Mouse (Mus musculus): ENCODE measurements around the gene Cnrip1. TPM values are rescaled to one million over a fixed set of nuclear protein-coding genes. Genes with fewer than 3 reads are reported as not detected.
"Not testable (repeated sequence)": the region's sequence is repeated elsewhere in the genome, so short reads cannot be mapped to it uniquely, and the experiment has no call there.

The Cnrip1 gene
- polyA plus RNA-seq, 1 experiment = 4.4 TPM

GRCm38 (mm10) chr11:17008498-17008941, 42.9 kb upstream of the Cnrip1 start:
- no peak for DNase-seq
- no peaks in the 10 kb centered on the region for H3K36me3 ChIP-seq (ENCODE audit: control insufficient read depth, insufficient read depth, low read length)
- TF ChIP-seq POLR2A (IDR thresholded peaks at IDR 0.05; ENCODE audit: control insufficient read depth, extremely low read depth, insufficient read depth, low read length, poor library complexity) = no peak
- TF ChIP-seq CTCF (IDR thresholded peaks at IDR 0.05; ENCODE audit: borderline replicate concordance, control insufficient read depth, extremely low read depth, insufficient read depth, low read length, poor library complexity) = no peak
- H3K27me3 ChIP-seq (ENCODE audit: control insufficient read depth, insufficient read depth, low read length) = no peaks in the 10 kb centered on the region; the same call in 1 of the 2 replicates
- H3K27ac ChIP-seq (ENCODE audit: control insufficient read depth, insufficient read depth, low read length) = no peak overlapping the region
- H3K4me1 ChIP-seq (replicated peaks; ENCODE audit: control insufficient read depth, insufficient read depth, low read length) = no peaks in the 10 kb centered on the region
- 12% methylated on average over 7 of the region's 7 CpGs for WGBS
- no peak overlapping the region for H3K4me3 ChIP-seq (ENCODE audit: control insufficient read depth, insufficient read depth, low read length)

- no peak overlapping the region for H3K27ac ChIP-seq (ENCODE audit: control insufficient read depth, insufficient read depth, low read length)
- no peak overlapping the region for H3K4me3 ChIP-seq (ENCODE audit: control insufficient read depth, insufficient read depth, low read length)
- no peak for TF ChIP-seq CTCF (IDR thresholded peaks at IDR 0.05; ENCODE audit: borderline replicate concordance, control insufficient read depth, extremely low read depth, insufficient read depth, low read length, poor library complexity)
- no peak for TF ChIP-seq POLR2A (IDR thresholded peaks at IDR 0.05; ENCODE audit: control insufficient read depth, extremely low read depth, insufficient read depth, low read length, poor library complexity)
- no peak for DNase-seq
- no peaks in the 10 kb centered on the region for H3K36me3 ChIP-seq (ENCODE audit: control insufficient read depth, insufficient read depth, low read length)
- no peaks in the 10 kb centered on the region; the same call in 1 of the 2 replicates for H3K27me3 ChIP-seq (ENCODE audit: control insufficient read depth, insufficient read depth, low read length)
- H3K4me1 ChIP-seq (replicated peaks; ENCODE audit: control insufficient read depth, insufficient read depth, low read length) = no peaks in the 10 kb centered on the region
These were observed 38.4 kb upstream of the Cnrip1 start for GRCm38 (mm10) chr11:17012948-17013347.

DNA sequence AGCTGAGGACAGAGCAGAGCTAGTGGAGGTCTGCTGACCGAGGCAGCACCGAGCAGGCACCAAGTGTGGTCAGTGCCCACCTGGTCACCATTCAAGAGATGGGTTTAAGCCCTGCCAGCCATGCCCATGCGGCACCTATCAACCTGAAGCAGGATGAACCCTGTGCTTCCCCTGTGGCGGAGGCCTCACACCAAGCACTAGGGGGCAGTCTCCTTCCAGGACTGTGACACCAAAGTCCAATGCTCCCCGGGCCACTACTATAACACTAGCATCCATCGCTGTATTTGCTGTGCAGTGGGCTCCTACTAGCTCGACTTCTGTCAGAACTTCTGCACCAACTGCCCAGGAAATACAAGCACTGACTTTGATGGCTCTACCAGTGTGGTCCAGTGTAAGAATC, 32.1 kb upstream of the Cnrip1 start:
- TF ChIP-seq CTCF (IDR thresholded peaks at IDR 0.05; ENCODE audit: borderline replicate concordance, control insufficient read depth, extremely low read depth, insufficient read depth, low read length, poor library complexity) (no peak), POLR2A (IDR thresholded peaks at IDR 0.05; ENCODE audit: control insufficient read depth, extremely low read depth, insufficient read depth, low read length, poor library complexity) (no peak)
- H3K27ac ChIP-seq (ENCODE audit: control insufficient read depth, insufficient read depth, low read length) = no peak overlapping the region
- H3K27me3 ChIP-seq (ENCODE audit: control insufficient read depth, insufficient read depth, low read length) = no peaks in the 10 kb centered on the region
- no peaks in the 10 kb centered on the region for H3K4me1 ChIP-seq (replicated peaks; ENCODE audit: control insufficient read depth, insufficient read depth, low read length)
- 95% methylated on average over 7 of the region's 7 CpGs for whole genome bisulfite sequencing
- H3K36me3 ChIP-seq (ENCODE audit: control insufficient read depth, insufficient read depth, low read length) = no peaks in the 10 kb centered on the region
- no peak for DNase-seq
- no peak overlapping the region for H3K4me3 ChIP-seq (ENCODE audit: control insufficient read depth, insufficient read depth, low read length)

GRCm38 (mm10) chr11:17023206-17023605, 28.2 kb upstream of the Cnrip1 start:
- Histone ChIP-seq H3K36me3 (ENCODE audit: control insufficient read depth, insufficient read depth, low read length) (no peaks in the 10 kb centered on the region), H3K4me1 (replicated peaks; ENCODE audit: control insufficient read depth, insufficient read depth, low read length) (no peaks in the 10 kb centered on the region), H3K4me3 (ENCODE audit: control insufficient read depth, insufficient read depth, low read length) (no peak overlapping the region), H3K27ac (ENCODE audit: control insufficient read depth, insufficient read depth, low read length) (no peak overlapping the region), H3K27me3 (ENCODE audit: control insufficient read depth, insufficient read depth, low read length) (no peaks in the 10 kb centered on the region)
- DNase-seq = no peak
- WGBS = 94% methylated on average over 6 of the region's 6 CpGs
- TF ChIP-seq POLR2A (IDR thresholded peaks at IDR 0.05; ENCODE audit: control insufficient read depth, extremely low read depth, insufficient read depth, low read length, poor library complexity) = no peak
- no peak for TF ChIP-seq CTCF (IDR thresholded peaks at IDR 0.05; ENCODE audit: borderline replicate concordance, control insufficient read depth, extremely low read depth, insufficient read depth, low read length, poor library complexity)

GRCm38 (mm10) chr11:17023984-17024383, 27.4 kb upstream of the Cnrip1 start:
- TF ChIP-seq POLR2A (IDR thresholded peaks at IDR 0.05; ENCODE audit: control insufficient read depth, extremely low read depth, insufficient read depth, low read length, poor library complexity) = no peak
- TF ChIP-seq CTCF (IDR thresholded peaks at IDR 0.05; ENCODE audit: borderline replicate concordance, control insufficient read depth, extremely low read depth, insufficient read depth, low read length, poor library complexity) = no peak
- Histone ChIP-seq H3K4me1 (replicated peaks; ENCODE audit: control insufficient read depth, insufficient read depth, low read length) (no peaks in the 10 kb centered on the region), H3K36me3 (ENCODE audit: control insufficient read depth, insufficient read depth, low read length) (no peaks in the 10 kb centered on the region), H3K4me3 (ENCODE audit: control insufficient read depth, insufficient read depth, low read length) (no peak overlapping the region), H3K27me3 (ENCODE audit: control insufficient read depth, insufficient read depth, low read length) (no peaks in the 10 kb centered on the region), H3K27ac (ENCODE audit: control insufficient read depth, insufficient read depth, low read length) (no peak overlapping the region)
- 65% methylated on average over 3 of the region's 3 CpGs for WGBS
- DNase-seq = no peak

GRCm38 (mm10) chr11:17045806-17046205, 5.6 kb upstream of the Cnrip1 start:
- H3K4me1 ChIP-seq (replicated peaks; ENCODE audit: control insufficient read depth, insufficient read depth, low read length) = no peaks in the 10 kb centered on the region
- no peak overlapping the region for H3K4me3 ChIP-seq (ENCODE audit: control insufficient read depth, insufficient read depth, low read length)
- TF ChIP-seq POLR2A (IDR thresholded peaks at IDR 0.05; ENCODE audit: control insufficient read depth, extremely low read depth, insufficient read depth, low read length, poor library complexity) = no peak
- no peak for TF ChIP-seq CTCF (IDR thresholded peaks at IDR 0.05; ENCODE audit: borderline replicate concordance, control insufficient read depth, extremely low read depth, insufficient read depth, low read length, poor library complexity)
- H3K36me3 ChIP-seq (ENCODE audit: control insufficient read depth, insufficient read depth, low read length) = no peaks in the 10 kb centered on the region
- no peaks in the 10 kb centered on the region for H3K27me3 ChIP-seq (ENCODE audit: control insufficient read depth, insufficient read depth, low read length)
- no peak overlapping the region for H3K27ac ChIP-seq (ENCODE audit: control insufficient read depth, insufficient read depth, low read length)
- DNase-seq = no peak
- WGBS = 93% methylated on average over 2 of the region's 2 CpGs

- Histone ChIP-seq H3K36me3 (ENCODE audit: control insufficient read depth, insufficient read depth, low read length) (no peaks in the 10 kb centered on the region), H3K4me1 (replicated peaks; ENCODE audit: control insufficient read depth, insufficient read depth, low read length) (peaks cover 10% of the 10 kb centered on the region), H3K27me3 (ENCODE audit: control insufficient read depth, insufficient read depth, low read length) (no peaks in the 10 kb centered on the region; the same call in 1 of the 2 replicates), H3K27ac (ENCODE audit: control insufficient read depth, insufficient read depth, low read length) (no peak overlapping the region), H3K4me3 (ENCODE audit: control insufficient read depth, insufficient read depth, low read length) (peak overlapping the region; percentile 33)
- 39% methylated on average over 6 of the region's 6 CpGs for WGBS
- DNase-seq = no peak
- no peak for TF ChIP-seq POLR2A (IDR thresholded peaks at IDR 0.05; ENCODE audit: control insufficient read depth, extremely low read depth, insufficient read depth, low read length, poor library complexity)
These were observed 1.2 kb downstream of the Cnrip1 start for GRCm38 (mm10) chr11:17052476-17053049.

DNA sequence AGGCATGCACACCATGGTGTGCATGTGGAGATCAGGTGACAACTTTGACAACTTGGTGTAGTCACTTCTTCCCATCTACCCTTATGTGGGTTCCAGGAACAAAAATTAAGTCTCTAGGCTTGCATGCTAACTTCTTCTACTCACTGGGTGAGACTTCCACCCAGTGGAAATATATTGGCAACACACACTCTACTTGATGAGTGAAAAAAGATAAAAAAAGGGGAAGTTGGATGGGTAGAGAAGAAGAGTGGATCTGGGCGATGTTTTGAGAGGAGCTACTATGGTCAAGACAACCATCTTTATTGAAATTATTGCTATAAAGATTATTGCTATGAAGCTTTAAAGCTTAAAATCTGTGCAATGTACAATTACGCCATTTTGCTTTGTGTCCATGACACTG, 18.0 kb downstream of the Cnrip1 start:
- not testable (repeated sequence) for DNase-seq; H3K27me3 ChIP-seq (ENCODE audit: control insufficient read depth, insufficient read depth, low read length); H3K36me3 ChIP-seq (ENCODE audit: control insufficient read depth, insufficient read depth, low read length); H3K4me3 ChIP-seq (ENCODE audit: control insufficient read depth, insufficient read depth, low read length); H3K27ac ChIP-seq (ENCODE audit: control insufficient read depth, insufficient read depth, low read length); H3K4me1 ChIP-seq (replicated peaks; ENCODE audit: control insufficient read depth, insufficient read depth, low read length)
- WGBS = 83% methylated on average over 2 of the region's 2 CpGs

Data from thymus, adult 2 months (tissue).